8 mouse cellular contexts compared by ENCODE assay signal in genomic region chr9:64138896-64139295, GRCm38 (mm10). TPM values are rescaled to one million over a fixed set of nuclear protein-coding genes. Genes with fewer than 3 reads are reported as not detected.
DNase-seq lines count a peak whose midpoint lies in the region; ATAC-seq and TF ChIP-seq lines count a peak whose summit lies in the region.
"Not testable (repeated sequence)": the region's sequence is repeated elsewhere in the genome, so short reads cannot be mapped to it uniquely, and the experiment has no call there.
"Had no signal": no experiment of that assay in that cellular context is flagged by ENCODE, and none has a peak within 500 bp of the region (broad histone marks: within the 10 kb centered on the region; RNA-seq: fewer than 3 reads in every experiment).

No protein-coding gene starts in this region.

- H3K4me2 ChIP-seq in intestine, embryonic 14.5 days (ENCODE audit: low read length): not testable (repeated sequence)

- not testable (repeated sequence) for H3K4me1 ChIP-seq in cerebellum, adult 2 months (ENCODE audit: control insufficient read depth, insufficient read depth, low read length); intestine, embryonic 14.5 days (replicated peaks; ENCODE audit: control insufficient read depth, insufficient read depth, low read length)

- TF ChIP-seq CTCF in cerebellum, adult 2 months (IDR thresholded peaks at IDR 0.05; ENCODE audit: borderline replicate concordance, insufficient read depth, low read depth, low read length): peak; percentile 51; the same call in 1 of the 2 replicates

- not testable (repeated sequence) for H3K4me3 ChIP-seq in cerebellum, adult 2 months (replicated peaks; ENCODE audit: insufficient read depth, low read depth, low read length); intestine, embryonic 14.5 days (ENCODE audit: low read depth, low read length)

- not testable (repeated sequence) for H3K9ac ChIP-seq in intestine, embryonic 14.5 days (ENCODE audit: low read length)

- H3K36me3 ChIP-seq in intestine, embryonic 14.5 days (ENCODE audit: control insufficient read depth, insufficient read depth, low read length): peaks cover 35% of the 10 kb centered on the region

- not testable (repeated sequence) for H3K27me3 ChIP-seq in cerebellum, adult 2 months (ENCODE audit: control insufficient read depth, insufficient read depth, low read length); intestine, embryonic 14.5 days (replicated peaks; ENCODE audit: control insufficient read depth, insufficient read depth, low read length)

- ATAC-seq in intestine, embryonic 14.5 days (replicated peaks; ENCODE audit: low FRiP score, low TSS enrichment, low read depth): not testable (repeated sequence)

- TF ChIP-seq POLR2A in cerebellum, adult 2 months (IDR thresholded peaks at IDR 0.05; ENCODE audit: borderline replicate concordance, insufficient read depth, low read length): not testable (repeated sequence)

- not testable (repeated sequence) for H3K27ac ChIP-seq in cerebellum, adult 2 months (ENCODE audit: insufficient read depth, low read length); intestine, embryonic 14.5 days (ENCODE audit: low read depth)

- H3K9me3 ChIP-seq in intestine, embryonic 14.5 days (ENCODE audit: control insufficient read depth, low read length): not testable (repeated sequence)

- peak; percentile 7 for DNase-seq in Muller cell, postnatal 12 days (ENCODE audit: inconsistent ontology term)
- peak; percentile 21 to 40 for DNase-seq in cerebellum, adult 2 months
- DNase-seq in frontal cortex, postnatal 36 days (ENCODE audit: low spot score in 2 of 2): peak; percentile 67 to 74
- peak; percentile 83 for DNase-seq in intestine, embryonic 14.5 days (ENCODE audit: low spot score)
- peak; percentile 31 to 61 for DNase-seq in left cerebral cortex, adult 18-20 months (ENCODE audit: low spot score in 2 of 2)
- DNase-seq in mesoderm, embryonic 11.5 days (ENCODE audit: low read depth, low spot score): peak; percentile 50
- peak; percentile 68 for DNase-seq in right cerebral cortex, postnatal 4 days

- WGBS in cerebellum, adult 2 months: 2% methylated on average over 6 of the region's 6 CpGs
- 6% methylated on average over 6 of the region's 6 CpGs for WGBS in intestine, embryonic 14.5 days

RNA-seq across cellular contexts. Expression of gene Lctl, which starts 21.9 kb away (rescaled TPM):
- 0.14 and 0.38 TPM in 2 replicates for polyA plus RNA-seq in cerebellum, adult 2 months (2012; rRNA removed)
- polyA plus RNA-seq in intestine, embryonic 14.5 days (2014; fragmentation: Nextera tagmentation; extraction: Ambion mirVana): not detected in 2 replicates
- not detected for total RNA-seq in left cerebral cortex, adult 18-20 months (2021)
- polyA plus RNA-seq: midbrain, embryonic 13.5 days had no signal

RNA-seq across cellular contexts. Expression of gene Zwilch, which starts 34.0 kb away (rescaled TPM):
- polyA plus RNA-seq in cerebellum, adult 2 months (2012; rRNA removed): 3.1 and 3.7 TPM in 2 replicates
- polyA plus RNA-seq in intestine, embryonic 14.5 days (2014; fragmentation: Nextera tagmentation; extraction: Ambion mirVana): 27.7 and 33.3 TPM in 2 replicates
- 1 to 10 TPM; 3.2 to 3.5 TPM for total RNA-seq in left cerebral cortex, adult 18-20 months (2021)

RNA-seq across cellular contexts. Expression of gene Rpl4, which starts 34.3 kb away (rescaled TPM):
- 448 and 489 TPM in 2 replicates for polyA plus RNA-seq in cerebellum, adult 2 months (2012; rRNA removed)
- polyA plus RNA-seq in intestine, embryonic 14.5 days (2014; fragmentation: Nextera tagmentation; extraction: Ambion mirVana): 1,426 and 1,532 TPM in 2 replicates
- total RNA-seq in left cerebral cortex, adult 18-20 months (2021): 100 to 1,000 TPM; 589 to 593 TPM

RNA-seq across cellular contexts. Expression of gene Snapc5, which starts 40.2 kb away (rescaled TPM):
- polyA plus RNA-seq in cerebellum, adult 2 months (2012; rRNA removed): 32.3 and 33.6 TPM in 2 replicates
- 29.2 and 30.2 TPM in 2 replicates for polyA plus RNA-seq in intestine, embryonic 14.5 days (2014; fragmentation: Nextera tagmentation; extraction: Ambion mirVana)
- 10 to 100 TPM; 18.6 to 22.4 TPM for total RNA-seq in left cerebral cortex, adult 18-20 months (2021)

Comparison
In these comparisons a context has a peak if more than half of its experiments do, and no peak if none do; other contexts are left out.
1. DNase-seq: peak in every context shown above with its lines; median percentile 83 in intestine, embryonic 14.5 days; 70 in frontal cortex, postnatal 36 days; 68 in right cerebral cortex, postnatal 4 days; 50 in mesoderm, embryonic 11.5 days; 46 in left cerebral cortex, adult 18-20 months; 30 in cerebellum, adult 2 months; 7 in Muller cell, postnatal 12 days.